Mouse (Mus musculus) lung, postnatal 0 days (tissue): ENCODE measurements around the gene Arhgdig. TPM values are rescaled to one million over a fixed set of nuclear protein-coding genes. Genes with fewer than 3 reads are reported as not detected.
A peak's percentile ranks its signal among the peaks of the same experiment; 100 is the strongest.
"Not testable (repeated sequence)": the region's sequence is repeated elsewhere in the genome, so short reads cannot be mapped to it uniquely, and the experiment has no call there.

ENCODE experiments used
- ATAC-seq: fragments of 200-750 bp; cut with Nextera tagmentation; 2 replicates; pipeline ENCODE4 v1.8.0; 2017; ENCODE audit warnings: moderate library complexity
- DNase-seq: peaks from one replicate; pipeline ENCODE4 v3.0.0-alpha.2; 2016; ENCODE audit warnings: low spot score
- H3K27ac ChIP-seq: fragments of 300-500 bp; sonication (generic); 2 replicates; pipeline ENCODE4 v1.5.1; 2014; ENCODE audit warnings: antibody characterized with exemption, mild to moderate bottlenecking, low read length, mixed read lengths
- H3K27me3 ChIP-seq: fragments of 300-500 bp; sonication (generic); replicated peaks from 2 replicates; pipeline ENCODE4 v1.6.1; 2014; ENCODE audit warnings: low read length, mixed read lengths; ENCODE audit not compliant: insufficient read depth
- H3K36me3 ChIP-seq: fragments of 300-500 bp; sonication (generic); 2 replicates; pipeline ENCODE4 v1.6.1; 2014; ENCODE audit warnings: low read length, mixed read lengths; ENCODE audit not compliant: insufficient read depth
- H3K4me1 ChIP-seq: fragments of 300-500 bp; sonication (generic); 2 replicates; pipeline ENCODE4 v1.6.1; 2014; ENCODE audit warnings: antibody characterized with exemption, low read depth, low read length, mixed read lengths; ENCODE audit not compliant: insufficient read depth
- H3K4me2 ChIP-seq: fragments of 300-500 bp; sonication (generic); replicated peaks from 2 replicates; pipeline ENCODE4 v1.6.1; 2014; ENCODE audit warnings: low read depth, mild to moderate bottlenecking, low read length, moderate library complexity, mixed read lengths
- H3K4me3 ChIP-seq: fragments of 300-500 bp; sonication (generic); 2 replicates; pipeline ENCODE4 v1.5.1; 2014; ENCODE audit warnings: low read depth, low read length
- H3K9ac ChIP-seq: fragments of 300-500 bp; sonication (generic); replicated peaks from 2 replicates; pipeline ENCODE4 v1.6.1; 2014; ENCODE audit warnings: low read depth, mild to moderate bottlenecking
- H3K9me3 ChIP-seq: fragments of 300-500 bp; sonication (generic); 2 replicates; pipeline ENCODE4 v1.6.1; 2016; ENCODE audit warnings: low read length, mixed read lengths
- CTCF ChIP-seq: IDR thresholded peaks from 2 replicates; pipeline ENCODE4 v1.5.1; 2016; ENCODE audit warnings: antibody characterized with exemption, mild to moderate bottlenecking
- EP300 ChIP-seq: IDR thresholded peaks from 2 replicates; pipeline ENCODE4 v1.6.1; 2016; ENCODE audit warnings: antibody characterized with exemption, mild to moderate bottlenecking, control low read depth
- WGBS: fragments of 180-500 bp; shearing (Covaris S2); extraction: QIAGEN DNeasy Blood & Tissue Kit; methylation state at CpG from one replicate; pipeline ENCODE4 v1.1.7; 2014; 5-methylcytosine and 5-hydroxymethylcytosine counted together
- polyA plus RNA-seq: library from polyadenylated mRNA; unstranded; fragments of >200 nt; fragmentation: Nextera tagmentation; extraction: Ambion mirVana; gene quantifications from 2 replicates; pipeline ENCODE4 v1.2.1, GENCODE M21; 2015

Arhgdig gene
- polyA plus RNA-seq, 1 experiment from 2014 or later, result 23.8 TPM

GRCm38 (mm10) chr17:26202737-26203136 lies 4.8 kb downstream of the Arhgdig start, which contains the start of gene Rgs11:
Rgs11 (plus strand) TSS chr17:26202951.
- H3K4me2 ChIP-seq, result peak within 1 kb of the TSS; percentile 83
- no peaks in the 10 kb centered on the region for H3K9me3 ChIP-seq
- TF ChIP-seq EP300 (no peak), CTCF (no peak)
- DNase-seq (no peak), ATAC-seq (peak; percentile 42)
- H3K4me3 ChIP-seq, result peak within 1 kb of the TSS; percentile 39
- H3K4me1 ChIP-seq, result peaks cover 10% of the 10 kb centered on the region
- 2% methylated on average over 21 of the region's 22 CpGs for WGBS
- H3K36me3 ChIP-seq, result no peaks in the 10 kb centered on the region; the same call in 1 of the 2 replicates
- H3K27me3 ChIP-seq, result peaks cover 10% of the 10 kb centered on the region; the same call in 1 of the 2 replicates
- no peak within 1 kb of the TSS for H3K9ac ChIP-seq
- no peak within 1 kb of the TSS for H3K27ac ChIP-seq

- Histone ChIP-seq H3K27ac (no peak overlapping the region), H3K4me1 (peaks cover 10% of the 10 kb centered on the region), H3K27me3 (peaks cover 10% of the 10 kb centered on the region; the same call in 1 of the 2 replicates), H3K36me3 (no peaks in the 10 kb centered on the region; the same call in 1 of the 2 replicates), H3K4me3 (no peak overlapping the region), H3K9me3 (no peaks in the 10 kb centered on the region), H3K9ac (no peak overlapping the region), H3K4me2 (no peak overlapping the region)
- no peak for TF ChIP-seq EP300
- no peak for TF ChIP-seq CTCF
- DNase-seq, result no peak
- no peak for ATAC-seq
Observed at GRCm38 (mm10) chr17:26201998-26202397, 5.6 kb downstream of the Arhgdig start.

- Histone ChIP-seq H3K9me3 (no peaks in the 10 kb centered on the region), H3K4me1 (peaks cover 10% of the 10 kb centered on the region), H3K4me2 (peak overlapping the region; percentile 93), H3K9ac (0 out of 2 replicates have a peak overlapping the region, but pooled peaks have one; percentile 19), H3K27me3 (peaks cover 10% of the 10 kb centered on the region; the same call in 1 of the 2 replicates), H3K4me3 (peak overlapping the region; percentile 42), H3K27ac (no peak overlapping the region), H3K36me3 (no peaks in the 10 kb centered on the region; the same call in 1 of the 2 replicates)
- DNase-seq (peak; percentile 43), ATAC-seq (peak; percentile 54)
- whole genome bisulfite sequencing, result 1% methylated on average over 54 of the region's 92 CpGs
- TF ChIP-seq EP300 (no peak), CTCF (no peak)
Observed at GRCm38 (mm10) chr17:26200831-26201705, 6.5 kb downstream of the Arhgdig start.

GRCm38 (mm10) chr17:26198892-26199291 lies 8.7 kb downstream of the Arhgdig start, which contains the start of gene Pdia2:
Pdia2 (minus strand) TSS chr17:26199087.
- TF ChIP-seq EP300, result no peak
- TF ChIP-seq CTCF, result no peak
- H3K9me3 ChIP-seq, result no peaks in the 10 kb centered on the region
- no peak within 1 kb of the TSS for H3K4me2 ChIP-seq
- DNase-seq (no peak), ATAC-seq (no peak)
- H3K9ac ChIP-seq, result no peak within 1 kb of the TSS
- 70% methylated on average over 4 of the region's 4 CpGs for WGBS
- H3K27ac ChIP-seq, result no peak within 1 kb of the TSS
- peaks cover 10% of the 10 kb centered on the region; the same call in 1 of the 2 replicates for H3K27me3 ChIP-seq
- H3K4me1 ChIP-seq, result peaks cover 10% of the 10 kb centered on the region
- H3K4me3 ChIP-seq, result no peak within 1 kb of the TSS
- H3K36me3 ChIP-seq, result peaks cover 5% of the 10 kb centered on the region; the same call in 1 of the 2 replicates

GRCm38 (mm10) chr17:26192481-26193190 lies 14.9 kb downstream of the Arhgdig start:
- no peak for ATAC-seq
- TF ChIP-seq CTCF (no peak), EP300 (no peak)
- no peak overlapping the region for H3K27ac ChIP-seq
- WGBS, result 95% methylated on average over 15 of the region's 15 CpGs
- no peak overlapping the region for H3K4me3 ChIP-seq
- no peaks in the 10 kb centered on the region for H3K9me3 ChIP-seq
- no peaks in the 10 kb centered on the region for H3K4me1 ChIP-seq
- no peak overlapping the region for H3K9ac ChIP-seq
- no peak overlapping the region for H3K4me2 ChIP-seq
- no peak for DNase-seq
- peaks cover 40% of the 10 kb centered on the region; the same call in 1 of the 2 replicates for H3K36me3 ChIP-seq
- H3K27me3 ChIP-seq, result no peaks in the 10 kb centered on the region

GRCm38 (mm10) chr17:26191486-26191885 lies 16.1 kb downstream of the Arhgdig start:
- not testable (repeated sequence) for H3K4me2 ChIP-seq, H3K9ac ChIP-seq, H3K4me1 ChIP-seq, ATAC-seq, H3K4me3 ChIP-seq, DNase-seq, H3K27ac ChIP-seq, H3K9me3 ChIP-seq, H3K27me3 ChIP-seq
- peaks cover 40% of the 10 kb centered on the region; the same call in 1 of the 2 replicates for H3K36me3 ChIP-seq
- WGBS, result 81% methylated on average over 7 of the region's 7 CpGs
